Mouse (Mus musculus) hindbrain, embryonic 14.5 days (tissue): ENCODE results near the gene Med10. TPM values are rescaled to one million over a fixed set of nuclear protein-coding genes. Genes with fewer than 3 reads are reported as not detected.
A peak's percentile ranks its signal among the peaks of the same experiment; 100 is the strongest.

Source experiments
- ATAC-seq: fragments of 200-750 bp; cut with Nextera tagmentation; 2 replicates; pipeline ENCODE4 v1.8.0; 2017; ENCODE audit warnings: moderate number of reproducible peaks, mild to moderate bottlenecking, moderate TSS enrichment, moderate library complexity; ENCODE audit not compliant: low FRiP score
- DNase-seq: peaks from one replicate; pipeline ENCODE4 v3.0.0-alpha.2; 2015; ENCODE audit warnings: low spot score
- H3K27ac ChIP-seq: fragments of 300-500 bp; sonication (generic); 2 replicates; pipeline ENCODE4 v1.5.1; 2014; ENCODE audit warnings: mild to moderate bottlenecking, moderate library complexity
- H3K27me3 ChIP-seq: fragments of 300-500 bp; sonication (generic); 2 replicates; pipeline ENCODE4 v1.6.1; 2014; ENCODE audit warnings: mild to moderate bottlenecking, low read length, mixed read lengths; ENCODE audit not compliant: control insufficient read depth, insufficient read depth
- H3K36me3 ChIP-seq: fragments of 300-500 bp; sonication (generic); replicated peaks from 2 replicates; pipeline ENCODE4 v1.6.1; 2014; ENCODE audit not compliant: control insufficient read depth, insufficient read depth
- H3K4me1 ChIP-seq: fragments of 300-500 bp; sonication (generic); replicated peaks from 2 replicates; pipeline ENCODE4 v1.6.1; 2014; ENCODE audit warnings: antibody characterized with exemption, low read length, mixed read lengths; ENCODE audit not compliant: control insufficient read depth, insufficient read depth
- H3K4me2 ChIP-seq: fragments of 300-500 bp; sonication (generic); replicated peaks from 2 replicates; pipeline ENCODE4 v1.6.1; 2014; ENCODE audit warnings: mild to moderate bottlenecking, moderate library complexity
- H3K4me3 ChIP-seq: fragments of 300-500 bp; sonication (generic); replicated peaks from 2 replicates; pipeline ENCODE4 v1.5.1; 2014; ENCODE audit warnings: mild to moderate bottlenecking, low read length
- H3K9ac ChIP-seq: fragments of 300-500 bp; sonication (generic); 2 replicates; pipeline ENCODE4 v1.6.1; 2014
- H3K9me3 ChIP-seq: fragments of 300-500 bp; sonication (generic); 2 replicates; pipeline ENCODE4 v1.6.1; 2016; ENCODE audit warnings: low read length; ENCODE audit not compliant: control insufficient read depth
- WGBS: fragments of 180-500 bp; shearing (Covaris S2); extraction: QIAGEN DNeasy Blood & Tissue Kit; methylation state at CpG from one replicate; pipeline ENCODE4 v1.1.7; 2014; 5-methylcytosine and 5-hydroxymethylcytosine counted together
- polyA plus RNA-seq: library from polyadenylated mRNA; unstranded; fragments of >200 nt; fragmentation: Nextera tagmentation; extraction: Ambion mirVana; gene quantifications from 2 replicates; pipeline ENCODE4 v1.2.1, GENCODE M21; 2014

Med10 gene
- polyA plus RNA-seq, 1 experiment from 2014 or later: 150 TPM

DNA sequence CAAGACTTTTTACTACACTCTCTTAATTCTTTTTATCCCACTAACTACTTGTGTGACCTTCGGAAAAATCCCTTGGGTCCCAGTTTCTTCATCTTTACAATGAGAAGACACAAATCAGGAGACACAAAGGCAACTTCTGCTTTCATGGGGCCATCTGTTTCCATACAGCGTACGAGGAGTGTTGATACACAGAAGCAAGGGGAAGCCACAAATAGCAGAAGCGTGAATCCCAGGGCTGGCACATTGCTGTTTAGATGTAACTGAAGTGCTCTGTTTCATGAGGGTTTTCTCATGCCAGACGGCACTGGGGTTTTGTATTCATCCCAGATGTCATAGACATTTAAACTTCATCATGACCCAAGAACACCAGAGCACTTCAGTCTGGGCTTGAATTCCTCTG lies 13.5 kb upstream of the Med10 start:
- Histone ChIP-seq H3K9me3 (no peaks in the 10 kb centered on the region), H3K9ac (no peak overlapping the region), H3K27me3 (no peaks in the 10 kb centered on the region), H3K4me3 (no peak overlapping the region), H3K4me2 (no peak overlapping the region), H3K36me3 (no peaks in the 10 kb centered on the region), H3K27ac (no peak overlapping the region), H3K4me1 (peaks cover 10% of the 10 kb centered on the region; the same call in 1 of the 2 replicates)
- DNase-seq: no peak
- WGBS: 82% methylated on average over 5 of the region's 5 CpGs
- no peak for ATAC-seq

DNA sequence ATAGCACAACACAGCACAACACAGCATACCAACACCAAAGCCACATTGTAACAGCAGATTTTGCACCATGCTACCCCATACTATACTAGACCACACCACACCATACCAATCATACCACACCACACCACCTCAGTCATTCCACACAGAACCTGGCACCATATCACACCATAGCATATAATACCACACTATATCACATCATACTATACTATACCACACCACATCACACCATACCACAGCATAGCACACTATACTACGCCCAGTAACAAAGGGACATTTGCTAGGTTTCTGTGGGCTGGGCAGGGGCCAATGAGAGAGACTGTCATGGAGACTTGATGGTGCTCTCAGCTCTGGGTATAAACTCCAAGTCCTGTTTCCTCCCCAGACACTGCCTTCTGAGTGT lies 10.4 kb upstream of the Med10 start:
- no peaks in the 10 kb centered on the region for H3K36me3 ChIP-seq
- H3K4me2 ChIP-seq: no peak overlapping the region
- ATAC-seq (no peak), DNase-seq (no peak)
- H3K4me3 ChIP-seq: no peak overlapping the region
- H3K4me1 ChIP-seq: peaks cover 10% of the 10 kb centered on the region; the same call in 1 of the 2 replicates
- H3K27me3 ChIP-seq: no peaks in the 10 kb centered on the region
- H3K9ac ChIP-seq: no peak overlapping the region
- WGBS: 88% methylated on average over 1 of the region's 1 CpGs
- H3K27ac ChIP-seq: no peak overlapping the region
- H3K9me3 ChIP-seq: no peaks in the 10 kb centered on the region

DNA sequence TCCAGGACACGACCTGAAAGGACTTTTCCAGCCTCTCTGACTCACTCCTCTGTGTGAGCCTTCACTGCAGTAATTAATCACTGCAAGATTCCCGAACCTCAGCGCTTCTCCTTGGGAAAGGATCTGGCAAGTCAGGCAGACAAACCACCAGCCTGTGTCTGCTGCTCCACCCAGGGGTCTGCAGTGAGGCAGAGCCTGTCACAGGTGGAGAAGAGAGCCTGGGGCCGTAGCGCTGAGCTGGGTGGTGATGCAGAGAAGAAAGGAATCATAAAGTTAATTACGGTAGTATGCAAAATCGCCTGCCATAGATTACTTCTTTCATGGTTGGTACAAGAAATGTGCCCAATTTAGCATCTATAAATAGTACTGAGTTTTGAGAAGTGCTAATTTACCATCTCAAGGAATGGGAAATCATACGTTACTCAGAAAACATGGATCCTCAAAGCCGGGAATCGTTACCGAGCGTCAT lies 9.6 kb upstream of the Med10 start:
- ATAC-seq (peak; percentile 74; the same call in 1 of the 2 replicates), DNase-seq (peak; percentile 34)
- H3K9ac ChIP-seq: peak overlapping the region; percentile 31; the same call in 1 of the 2 replicates
- 0 out of 2 replicates have a peak overlapping the region, but pooled peaks have one; percentile 15 for H3K4me2 ChIP-seq
- no peak overlapping the region for H3K27ac ChIP-seq
- no peaks in the 10 kb centered on the region for H3K36me3 ChIP-seq
- H3K9me3 ChIP-seq: no peaks in the 10 kb centered on the region
- H3K27me3 ChIP-seq: no peaks in the 10 kb centered on the region
- 41% methylated on average over 12 of the region's 12 CpGs for WGBS
- H3K4me1 ChIP-seq: peaks cover 10% of the 10 kb centered on the region; the same call in 1 of the 2 replicates
- H3K4me3 ChIP-seq: no peak overlapping the region

DNA sequence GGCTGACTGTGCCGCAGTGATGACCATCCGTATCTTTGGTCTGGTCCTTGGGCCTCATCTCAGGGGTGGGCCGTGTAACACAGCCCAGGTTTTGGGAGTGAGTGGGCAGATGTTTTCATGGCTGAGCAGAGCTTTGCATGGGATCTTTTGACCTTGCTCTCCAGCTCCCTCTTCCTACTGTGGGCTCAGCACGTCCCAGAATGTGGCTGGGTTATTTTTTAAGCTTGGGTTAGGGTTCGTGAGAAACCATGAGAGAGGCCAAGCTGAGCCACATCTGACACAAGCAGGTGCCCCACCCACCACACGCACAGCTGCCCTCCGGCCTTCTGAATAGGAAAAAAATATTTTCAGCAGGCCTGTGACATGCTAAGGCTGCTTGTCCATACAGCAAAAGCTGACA lies 7.4 kb upstream of the Med10 start:
- Histone ChIP-seq H3K4me3 (no peak overlapping the region), H3K36me3 (no peaks in the 10 kb centered on the region), H3K4me2 (no peak overlapping the region), H3K9ac (no peak overlapping the region), H3K27ac (no peak overlapping the region), H3K4me1 (peaks cover 10% of the 10 kb centered on the region; the same call in 1 of the 2 replicates), H3K9me3 (no peaks in the 10 kb centered on the region), H3K27me3 (no peaks in the 10 kb centered on the region)
- ATAC-seq (no peak), DNase-seq (no peak)
- 62% methylated on average over 7 of the region's 7 CpGs for WGBS

DNA sequence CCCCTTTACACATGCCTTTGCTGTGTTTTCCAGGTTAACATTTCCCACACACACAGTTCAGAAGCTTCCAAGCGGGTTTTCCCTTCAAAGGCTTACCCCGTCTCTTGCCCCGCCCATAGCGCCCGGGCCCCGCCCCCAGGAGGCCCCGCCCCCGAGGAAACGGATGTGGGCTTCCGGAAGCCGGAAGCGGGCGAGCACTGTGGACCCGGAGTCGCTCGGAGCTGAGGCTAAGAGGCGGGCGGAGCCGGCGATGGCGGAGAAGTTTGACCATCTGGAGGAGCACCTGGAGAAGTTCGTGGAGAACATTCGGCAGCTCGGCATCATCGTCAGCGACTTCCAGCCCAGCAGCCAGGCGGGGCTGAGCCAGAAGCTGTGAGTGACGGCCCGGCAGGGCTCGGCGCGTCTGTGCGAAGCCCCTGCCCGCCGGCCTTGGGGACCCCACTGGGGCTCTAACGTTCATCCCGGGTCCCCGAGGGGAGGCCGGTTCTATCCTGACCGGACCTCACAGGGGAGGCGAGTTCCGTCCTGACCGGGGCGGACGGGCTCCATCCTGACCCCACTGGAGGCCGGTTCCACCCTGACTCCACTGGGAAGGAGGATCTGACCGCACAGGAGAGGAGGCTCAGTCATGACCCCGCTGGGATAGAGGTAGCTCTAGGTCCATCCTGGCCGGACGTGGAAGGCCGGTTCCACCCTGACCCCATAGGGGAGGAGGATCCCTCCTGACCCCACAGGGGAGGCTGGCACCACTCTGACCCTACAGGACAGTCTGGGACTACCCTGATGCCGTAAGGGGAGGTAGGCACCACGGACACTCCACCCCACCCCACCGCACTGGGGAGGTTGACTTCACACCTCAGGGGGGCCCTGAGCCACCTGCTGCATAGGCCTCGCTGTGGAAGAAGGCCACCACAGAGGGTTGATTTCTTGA lies 7.8 kb downstream of the Med10 start:
- Histone ChIP-seq H3K4me1 (peaks cover 14% of the 10 kb centered on the region), H3K4me2 (peak overlapping the region; percentile 99), H3K27ac (0 out of 2 replicates have a peak overlapping the region, but pooled peaks have one; percentile 20), H3K9ac (peak overlapping the region; percentile 93), H3K9me3 (no peaks in the 10 kb centered on the region), H3K27me3 (no peaks in the 10 kb centered on the region), H3K4me3 (peak overlapping the region; percentile 93), H3K36me3 (peaks cover 35% of the 10 kb centered on the region)
- peak; percentile 88 for DNase-seq
- 2% methylated on average over 55 of the region's 55 CpGs for WGBS
- peak; percentile 93 for ATAC-seq

DNA sequence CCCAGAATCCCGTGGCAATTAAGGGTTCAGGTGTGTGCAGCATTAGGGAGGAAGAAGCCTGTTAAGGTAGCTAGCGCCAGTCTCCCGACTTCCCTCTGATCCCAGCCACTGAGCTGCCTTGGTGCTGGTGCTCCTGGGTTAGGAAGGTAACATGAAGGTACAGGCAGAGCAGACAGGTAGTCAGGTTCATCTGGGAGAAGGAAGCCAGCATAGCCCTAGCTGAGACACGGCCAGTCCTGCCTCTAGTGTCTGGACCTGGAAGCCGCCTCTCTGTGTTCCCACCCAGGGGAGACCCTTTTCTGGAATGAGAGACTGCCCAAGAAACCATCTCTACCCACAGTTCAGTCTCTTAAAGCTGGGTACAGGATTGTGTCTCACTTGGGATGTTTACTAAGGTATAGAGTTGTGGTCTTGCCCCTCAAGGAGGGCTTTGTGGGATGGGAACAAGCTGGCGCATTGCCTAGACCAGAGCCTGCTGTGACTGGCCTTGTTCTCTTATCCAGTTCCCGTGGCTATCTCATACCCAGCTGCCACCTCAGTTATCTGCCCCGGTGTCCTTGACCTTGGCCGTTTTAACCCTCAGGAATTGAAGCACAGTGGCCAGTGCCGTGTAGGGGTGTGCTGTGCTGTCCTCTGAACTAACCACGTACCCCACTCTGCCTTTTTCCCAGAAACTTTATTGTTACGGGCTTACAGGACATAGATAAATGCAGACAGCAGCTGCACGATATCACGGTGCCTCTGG lies 8.9 kb downstream of the Med10 start:
- Histone ChIP-seq H3K9ac (no peak overlapping the region), H3K4me2 (peak overlapping the region; percentile 99; the same call in 1 of the 2 replicates), H3K36me3 (peaks cover 45% of the 10 kb centered on the region), H3K4me1 (peaks cover 14% of the 10 kb centered on the region), H3K4me3 (peak overlapping the region; percentile 93; the same call in 1 of the 2 replicates), H3K27ac (no peak overlapping the region), H3K9me3 (no peaks in the 10 kb centered on the region), H3K27me3 (no peaks in the 10 kb centered on the region)
- DNase-seq (no peak), ATAC-seq (no peak)
- 90% methylated on average over 14 of the region's 14 CpGs for WGBS

DNA sequence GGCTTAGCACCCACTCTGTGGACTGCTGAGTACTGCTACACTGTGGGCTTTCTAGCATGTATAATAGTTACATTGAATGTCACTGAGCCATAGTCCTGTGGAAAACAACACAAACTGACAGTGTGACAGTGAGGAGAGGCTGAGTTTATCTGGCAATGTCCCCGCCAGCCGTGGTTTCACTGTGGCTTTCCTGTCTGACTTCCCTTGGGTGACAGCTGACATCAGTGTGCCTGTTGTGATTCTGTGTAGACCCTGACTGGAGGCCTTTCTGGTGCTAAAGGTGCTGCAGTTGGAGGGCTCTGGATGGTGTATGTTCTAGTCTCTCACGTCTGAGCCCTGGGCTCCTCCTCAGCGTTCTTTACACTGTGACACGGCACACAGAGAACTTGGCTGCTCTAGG lies 11.7 kb downstream of the Med10 start:
- H3K36me3 ChIP-seq: peaks cover 61% of the 10 kb centered on the region
- no peaks in the 10 kb centered on the region for H3K27me3 ChIP-seq
- no peak overlapping the region for H3K4me3 ChIP-seq
- H3K27ac ChIP-seq: no peak overlapping the region
- WGBS: 96% methylated on average over 5 of the region's 5 CpGs
- DNase-seq: no peak
- peaks cover 14% of the 10 kb centered on the region for H3K4me1 ChIP-seq
- ATAC-seq: no peak
- no peak overlapping the region for H3K4me2 ChIP-seq
- no peaks in the 10 kb centered on the region for H3K9me3 ChIP-seq
- no peak overlapping the region for H3K9ac ChIP-seq

DNA sequence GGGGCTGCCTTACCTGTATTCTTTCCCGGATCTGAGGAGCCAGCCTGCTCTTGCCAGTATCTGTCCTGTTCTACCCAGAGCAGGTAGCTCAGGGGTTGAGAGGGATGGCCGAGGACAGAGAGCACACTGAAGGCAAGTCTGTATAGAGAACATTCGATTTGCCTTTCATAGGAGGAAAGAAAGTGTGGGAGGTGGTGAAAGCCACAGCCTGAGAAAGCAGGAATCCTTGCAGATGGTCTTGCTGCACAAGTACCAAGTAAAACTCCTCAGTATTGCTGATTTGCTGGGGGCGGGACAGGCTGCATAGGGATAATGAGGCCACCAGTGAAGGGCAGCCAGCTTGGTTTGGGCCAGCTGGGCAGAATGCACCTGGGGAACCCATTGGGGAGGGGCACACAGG lies 16.1 kb downstream of the Med10 start:
- Histone ChIP-seq H3K4me3 (no peak overlapping the region), H3K36me3 (peaks cover 42% of the 10 kb centered on the region), H3K9ac (no peak overlapping the region), H3K9me3 (no peaks in the 10 kb centered on the region), H3K4me2 (no peak overlapping the region), H3K4me1 (peaks cover under 1% of the 10 kb centered on the region; the same call in 1 of the 2 replicates), H3K27me3 (no peaks in the 10 kb centered on the region), H3K27ac (no peak overlapping the region)
- ATAC-seq: no peak
- no peak for DNase-seq
- 86% methylated on average over 4 of the region's 4 CpGs for WGBS
